Mouse (Mus musculus) embryonic fibroblast, embryonic 13.5 days (primary cell): ENCODE data around the gene Txndc16.

Experiments used
- CTCF ChIP-seq: IDR thresholded peaks from 2 replicates; pipeline ENCODE4 v1.5.1; 2011; ENCODE audit warnings: mild to moderate bottlenecking, control low read depth, low read length, moderate library complexity, borderline replicate concordance; ENCODE audit not compliant: insufficient read depth
- POLR2A ChIP-seq: IDR thresholded peaks from 2 replicates; pipeline ENCODE4 v1.6.1; 2011; ENCODE audit warnings: low read depth, mild to moderate bottlenecking, control low read depth, low read length, moderate library complexity

DNA sequence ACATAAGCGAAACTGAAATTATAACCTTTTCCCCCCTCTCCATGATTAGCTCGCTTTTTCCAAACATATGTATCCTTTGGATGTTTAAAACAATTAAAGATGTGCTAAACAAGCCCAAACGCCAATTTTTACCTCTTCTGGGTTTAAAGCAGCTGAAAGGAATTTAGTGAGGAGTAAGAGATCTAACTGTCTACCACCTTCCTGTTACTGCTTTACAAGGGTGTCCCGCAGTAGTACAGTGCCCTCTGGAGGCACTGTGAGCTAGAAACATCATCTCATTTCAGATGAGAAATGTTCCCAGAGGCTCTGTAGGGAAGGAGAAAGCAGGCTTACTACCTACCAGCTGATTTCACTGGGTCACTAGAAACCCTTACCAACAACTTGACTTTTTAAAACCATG is 77.6 kb downstream of the Txndc16 start:
- TF ChIP-seq POLR2A = no peak
- TF ChIP-seq CTCF = peak; percentile 44; the same call in 1 of the 2 replicates
